Mouse (Mus musculus) kidney, adult 2 months (tissue): Measurements from ENCODE around the gene Zbtb48.

ENCODE experiments used
- CTCF ChIP-seq: fragments of 200-500 bp; conservative IDR thresholded peaks from 2 replicates; pipeline ENCODE4 v1.5.1; 2011; ENCODE audit warnings: low read depth, mild to moderate bottlenecking, control low read depth, low read length, moderate library complexity, mixed read lengths; ENCODE audit not compliant: insufficient read depth, insufficient read length
- POLR2A ChIP-seq: fragments of 200-500 bp; IDR thresholded peaks from one replicate; pipeline ENCODE4 v1.6.1; 2011; ENCODE audit warnings: low read depth, low read length, control low read depth

- TF ChIP-seq POLR2A: no peak
- no peak for TF ChIP-seq CTCF
Observed at GRCm38 (mm10) chr4:151988342-151989109, 38.9 kb downstream of the Zbtb48 start, which contains the start of gene Thap3.
